Mouse (Mus musculus) regulatory T cell (primary cell): Measurements from ENCODE around the gene Cic.

Experiments used
- in situ Hi-C: fragments of 300-600 bp; cut with MboI, MseI; formaldehyde crosslinking; loops from one replicate; pipeline ENCODE4 v1.15.1; 2025; ENCODE audit warnings: high pct_unique_total_duplicates

The Cic gene

DNA sequence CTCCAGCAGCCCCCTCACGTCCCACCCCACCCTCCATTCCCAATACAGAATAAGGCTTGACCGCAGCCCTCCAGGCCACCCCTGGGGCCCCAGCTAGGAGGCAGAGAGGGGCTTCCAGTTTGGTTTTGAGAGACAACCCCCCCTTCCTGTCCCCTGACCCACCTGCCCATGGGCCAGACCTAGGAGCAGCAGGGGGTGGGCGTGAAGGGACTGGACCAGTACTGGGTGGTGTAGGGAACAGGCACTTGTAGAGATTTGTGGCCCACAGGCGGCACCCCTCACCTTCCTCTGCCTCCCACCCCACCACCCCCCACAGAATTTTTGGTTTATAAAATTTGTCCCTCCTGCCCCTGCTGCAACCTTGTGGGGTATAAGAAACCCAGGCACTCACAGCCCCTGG, 24.1 kb upstream of the Cic start:
- in situ Hi-C loops, result no loop called here

DNA sequence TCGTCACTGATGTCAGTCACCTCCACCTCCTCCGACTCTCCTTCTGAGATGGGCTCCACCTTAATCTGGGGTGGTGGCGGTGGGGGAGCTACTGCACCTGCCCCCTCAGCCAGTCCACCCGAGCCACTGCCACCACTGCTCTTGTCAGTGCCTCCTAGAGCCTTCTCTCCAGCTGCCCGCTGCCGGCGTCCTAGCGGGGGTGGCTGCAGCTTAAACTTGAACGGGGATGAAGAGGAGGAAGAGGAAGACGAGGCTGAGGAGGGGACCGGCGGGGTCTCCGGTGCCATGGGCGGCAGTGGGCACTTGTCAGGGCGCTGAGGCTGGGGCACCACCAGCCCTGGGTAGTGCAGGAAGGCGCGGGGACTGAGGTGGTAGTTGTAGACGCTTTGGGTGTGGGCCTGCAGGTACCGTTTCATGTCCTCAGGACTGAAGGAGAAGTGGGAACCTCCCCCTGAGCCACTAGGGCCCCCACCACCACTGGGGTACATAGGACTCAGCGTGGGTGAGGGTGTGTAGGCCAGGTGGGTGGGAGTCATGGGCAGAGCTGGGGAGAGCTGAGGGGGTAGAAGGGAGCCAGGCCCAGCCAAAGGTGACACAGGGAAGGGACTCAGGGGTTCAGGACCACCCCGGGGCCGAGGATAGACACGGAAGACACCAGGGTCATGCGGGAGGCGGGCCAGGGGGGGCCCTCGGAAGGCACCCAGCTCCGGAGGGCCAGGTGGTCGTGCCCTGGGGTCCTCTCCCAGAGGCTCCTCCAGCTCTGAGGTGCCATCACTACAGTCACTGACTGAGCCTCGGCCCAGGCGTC, 22.7 kb upstream of the Cic start:
- in situ Hi-C loops, result no loop called here

DNA sequence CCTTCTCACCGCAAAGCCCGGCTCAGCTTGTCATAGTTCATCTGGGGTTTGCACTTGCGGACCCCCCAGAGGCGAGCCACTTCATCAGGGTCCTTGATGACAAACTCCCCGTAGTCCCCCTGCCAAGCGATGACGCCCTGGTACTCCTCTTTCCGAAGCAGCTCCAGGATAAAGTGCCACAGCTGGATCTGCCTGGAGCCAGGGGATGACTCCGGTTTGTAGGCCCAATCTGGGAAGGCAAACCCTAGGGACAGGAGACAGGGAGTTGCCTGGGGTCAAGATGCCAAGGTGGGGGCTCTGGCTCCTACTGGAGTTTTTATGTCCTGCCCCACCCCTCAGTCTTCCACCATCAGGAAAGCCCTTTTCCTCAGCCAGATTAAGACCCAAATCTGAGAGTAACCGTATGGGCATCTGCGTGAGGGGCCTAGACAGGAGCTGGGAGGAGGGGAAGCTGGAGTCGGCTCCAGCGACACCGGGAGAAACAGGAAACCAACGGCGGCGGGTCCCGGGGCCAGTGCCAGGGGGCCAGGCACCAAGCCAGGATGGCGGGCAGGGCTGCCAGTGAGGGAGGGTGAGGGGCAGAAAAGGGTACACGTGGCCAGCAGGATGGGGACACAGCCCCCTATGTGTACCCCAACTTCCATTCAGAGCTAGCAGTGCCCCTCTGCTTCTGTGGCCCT, 21.3 kb upstream of the Cic start:
- in situ Hi-C loops, result no loop called here

DNA sequence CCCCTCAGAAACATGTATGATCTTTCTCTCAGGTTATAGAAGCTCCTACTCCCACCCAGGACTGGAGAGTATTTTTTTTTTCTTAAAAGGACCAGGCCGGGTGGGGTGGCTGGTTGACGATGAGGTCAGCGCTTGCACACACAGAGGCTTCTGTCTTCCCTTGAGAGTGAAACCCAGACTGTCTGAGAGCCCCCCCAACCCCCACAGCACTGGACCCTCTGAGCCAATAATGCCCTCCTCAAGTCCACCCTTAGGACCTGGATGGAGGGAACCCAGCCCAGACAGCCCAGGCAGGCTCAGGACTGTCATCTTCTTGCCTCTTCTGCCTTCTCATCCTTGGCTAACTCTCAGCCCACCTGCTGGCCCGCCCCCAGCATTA, 20.8 kb upstream of the Cic start:
- in situ Hi-C loops, result no loop called here

DNA sequence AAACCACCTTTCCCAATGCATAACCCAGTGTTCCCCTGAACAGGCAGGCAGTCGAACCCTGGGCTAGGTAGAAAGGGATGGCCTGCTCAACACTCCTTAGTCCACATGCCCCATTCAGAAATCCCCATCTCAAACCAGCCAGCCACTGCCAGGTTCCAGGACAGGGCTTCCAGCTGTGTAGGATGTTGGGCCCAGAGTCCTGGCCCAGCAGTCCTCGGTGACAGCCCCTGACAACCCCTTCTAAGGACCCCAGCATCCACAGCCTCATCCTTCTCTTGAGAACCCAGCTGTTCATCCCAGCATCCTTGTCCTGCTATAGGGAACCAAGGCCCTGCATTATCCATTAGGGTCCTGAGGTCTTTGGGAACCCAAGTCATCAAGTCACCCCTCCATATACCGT, 20.0 kb upstream of the Cic start:
- in situ Hi-C loops, result no loop called here

DNA sequence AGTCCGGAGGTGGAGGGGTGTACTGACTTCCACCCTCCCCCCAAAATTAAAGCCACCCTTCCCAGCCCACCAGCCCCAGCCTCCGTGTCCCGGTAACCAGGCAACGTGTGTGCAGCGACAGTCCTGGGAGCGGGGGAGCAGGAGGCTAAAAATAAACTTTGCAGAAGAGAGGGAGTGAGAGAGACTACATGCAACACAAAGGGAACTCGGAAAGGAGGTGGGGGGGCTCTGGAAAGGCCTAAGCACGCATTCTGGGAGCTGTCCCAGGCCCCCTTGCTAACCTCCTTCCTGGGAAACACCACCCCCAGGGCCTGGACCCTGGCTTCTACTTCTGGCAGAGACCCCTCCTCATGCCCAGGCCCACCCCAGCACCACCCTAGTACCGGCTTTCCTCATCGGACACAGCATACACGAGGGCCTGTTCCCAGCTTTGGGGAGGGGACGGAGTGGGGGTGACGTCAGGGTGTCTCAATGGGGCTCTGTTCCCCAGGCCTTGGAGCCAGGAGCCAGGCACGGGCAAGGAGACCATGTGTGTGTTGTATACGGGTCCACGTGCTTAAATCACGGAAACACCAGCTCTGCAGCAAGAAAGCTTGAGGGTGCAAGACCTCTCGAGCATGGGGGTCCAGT, 19.4 kb upstream of the Cic start:
- in situ Hi-C loops, result no loop called here

DNA sequence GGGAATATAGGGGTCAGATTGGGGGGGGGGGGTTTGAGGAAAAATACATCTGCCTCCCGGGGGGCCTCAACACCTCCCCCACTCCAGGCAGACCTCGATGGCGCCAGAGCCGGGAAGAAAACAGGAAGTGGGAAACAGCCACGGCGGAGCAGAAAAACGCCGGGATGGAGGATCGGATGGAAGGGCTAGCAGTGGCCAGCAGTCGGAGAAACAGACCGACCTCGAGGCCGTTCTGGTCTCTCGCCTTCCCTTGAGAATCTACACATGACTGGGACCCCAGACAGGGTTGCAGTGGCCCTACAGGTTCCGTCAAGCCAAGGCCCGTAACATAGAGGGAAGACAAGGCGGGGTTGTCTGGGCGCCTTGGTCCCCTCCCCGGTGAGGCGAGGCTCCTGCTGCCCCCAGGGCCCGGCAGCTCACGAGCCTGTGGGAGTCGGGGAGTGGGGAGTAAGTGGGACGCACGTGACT, 18.6 kb upstream of the Cic start:
- in situ Hi-C loops, result no loop called here

DNA sequence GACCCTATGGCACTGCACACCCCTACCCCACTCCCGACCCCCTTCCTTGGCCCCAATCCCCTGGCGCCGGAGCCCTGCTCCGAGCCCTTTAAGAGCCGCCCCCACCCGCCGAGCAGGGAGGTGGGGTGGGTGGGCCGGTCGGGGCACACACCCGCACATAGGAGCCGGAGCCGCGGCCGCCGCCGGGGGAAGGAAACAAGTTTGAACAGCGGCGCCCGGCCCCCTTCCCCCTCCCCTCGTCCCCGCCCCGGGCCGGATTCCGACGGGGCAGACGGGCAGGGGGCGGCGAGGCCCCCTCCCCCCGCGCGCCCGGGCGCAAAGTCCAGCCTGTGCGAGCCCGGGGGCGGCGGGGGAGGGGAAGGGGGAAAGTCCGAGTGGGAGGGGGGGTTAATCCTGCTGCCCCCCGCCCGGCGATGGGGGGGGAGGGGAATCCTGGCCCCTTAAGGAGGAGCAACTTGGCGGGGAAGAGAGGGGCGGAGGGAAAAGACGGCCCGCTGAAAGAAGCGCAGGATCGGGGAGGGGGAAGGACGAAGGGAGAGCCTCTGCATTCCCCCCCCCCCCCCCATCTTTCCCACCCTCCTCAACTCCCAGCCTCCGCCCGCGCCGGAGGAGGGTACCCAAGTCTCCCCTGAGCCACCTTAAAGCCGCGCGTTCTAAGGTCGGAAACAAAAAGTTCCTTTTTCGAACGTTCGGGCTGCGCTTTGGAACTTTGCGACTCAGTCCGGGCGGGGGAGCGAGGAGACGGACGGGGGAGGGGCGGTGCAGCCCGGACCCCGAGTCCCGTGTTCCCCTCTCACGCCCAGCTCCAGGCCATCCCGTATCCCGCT, 18.0 kb upstream of the Cic start:
- in situ Hi-C loops, result loop anchor here (25.0 kb wide), 1 partner anchor 1938 kb away; the partner anchor contains the start of genes BC024978, Gm21983, Mia and Rab4b

DNA sequence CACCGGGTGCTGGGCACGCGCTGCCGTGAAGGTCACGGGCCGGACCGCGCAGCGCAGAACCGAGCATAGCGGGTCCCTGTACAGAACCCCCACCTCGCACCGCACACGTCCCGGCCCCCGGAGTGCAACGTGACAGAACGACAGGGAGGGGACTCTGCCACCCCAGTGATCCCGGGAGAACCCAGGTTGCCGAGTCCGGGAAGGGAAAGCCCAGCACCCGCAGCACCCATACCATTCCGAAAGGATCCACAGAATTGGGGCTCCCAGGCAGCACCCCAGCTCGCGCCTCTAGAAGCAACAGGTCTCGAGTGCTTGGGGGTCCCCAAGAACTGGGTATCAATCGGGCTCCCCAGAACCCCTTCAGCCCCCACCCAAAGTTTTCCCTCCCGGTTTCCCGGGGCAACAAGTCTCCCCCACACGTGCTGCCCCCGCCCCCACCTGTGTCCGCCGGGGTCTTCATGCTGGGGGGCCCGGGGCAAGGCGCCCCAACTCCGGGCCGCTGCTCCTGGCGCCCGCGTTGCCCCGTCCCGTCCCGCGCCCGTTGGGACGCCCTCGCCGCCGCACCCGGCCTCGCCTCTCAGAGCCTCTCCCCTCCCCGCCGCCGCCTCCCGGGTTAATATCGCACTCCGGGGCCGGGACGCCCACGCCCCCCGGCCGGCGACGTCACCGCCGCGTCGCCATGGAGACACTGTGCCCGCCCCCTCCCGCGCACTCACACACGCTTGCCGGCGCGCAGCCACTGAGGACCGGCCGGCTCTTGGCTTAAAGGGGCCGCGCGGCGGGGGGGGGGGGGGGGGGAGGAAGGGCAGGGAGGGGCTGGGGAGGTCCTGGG, 17.1 kb upstream of the Cic start, which contains the start of gene Erf:
Erf (minus strand) TSS at position 621 of the 832 bp plus-strand sequence.
- in situ Hi-C loops, result loop anchor here (25.0 kb wide), 1 partner anchor 1937 kb away; the partner anchor contains the start of genes BC024978, Gm21983, Mia and Rab4b

DNA sequence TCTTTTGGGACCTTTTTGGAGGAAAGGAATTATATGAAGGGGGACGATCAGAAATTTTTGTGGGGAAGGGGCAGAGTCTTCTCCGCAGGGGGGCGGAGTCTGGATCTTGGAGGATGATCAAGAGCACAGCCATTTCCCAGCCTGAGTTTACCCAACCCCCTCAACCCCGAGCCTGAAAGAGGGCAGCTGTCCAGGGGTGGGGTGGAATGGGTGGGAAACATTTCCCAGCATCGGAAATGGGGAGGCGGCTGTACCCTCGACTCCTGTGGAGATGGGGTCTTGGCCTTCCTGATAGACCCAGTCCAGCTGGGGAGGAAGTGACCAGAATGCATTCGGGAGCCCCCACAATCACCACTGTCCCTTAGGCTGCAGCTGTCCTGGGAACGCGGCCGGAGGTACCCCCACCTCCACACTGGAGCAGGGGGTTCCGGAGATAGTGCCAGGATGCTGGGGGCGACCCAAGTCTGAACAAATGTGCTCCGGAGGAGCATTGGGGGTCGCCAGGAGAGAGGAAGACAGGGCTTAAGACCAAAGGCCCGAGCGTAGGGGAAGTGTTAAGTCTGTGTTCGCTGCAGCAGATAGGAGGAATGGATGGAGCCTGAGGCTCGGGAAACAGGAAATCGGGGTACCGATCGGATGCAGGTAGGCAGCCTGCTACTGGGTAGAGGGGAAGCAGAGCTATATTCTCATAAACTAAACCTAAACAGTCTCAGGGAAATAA, 16.3 kb upstream of the Cic start:
- in situ Hi-C loops, result loop anchor here (25.0 kb wide), 1 partner anchor 1936 kb away; the partner anchor contains the start of genes BC024978, Gm21983, Mia and Rab4b

DNA sequence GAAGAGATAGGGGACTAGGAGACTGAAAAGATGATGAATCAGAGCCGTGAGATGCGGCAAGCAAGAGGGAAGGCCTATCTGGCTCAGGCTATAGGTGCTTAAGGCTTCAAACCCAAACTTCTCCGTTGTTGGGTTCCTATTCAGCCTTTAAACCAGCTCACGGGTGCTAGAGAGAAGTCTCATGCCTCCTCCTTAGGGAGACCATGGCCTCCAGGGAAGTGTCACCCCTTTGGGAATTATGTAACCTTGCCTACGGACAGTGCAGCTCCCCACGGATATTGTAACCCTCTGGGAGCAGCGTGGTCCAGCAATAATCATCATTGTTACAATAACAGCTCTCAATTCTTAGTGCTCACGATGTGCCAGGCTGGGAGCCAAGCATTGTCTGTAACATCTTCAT, 15.7 kb upstream of the Cic start:
- in situ Hi-C loops, result loop anchor here (25.0 kb wide), 1 partner anchor 1935 kb away; the partner anchor contains the start of genes BC024978, Gm21983, Mia and Rab4b

DNA sequence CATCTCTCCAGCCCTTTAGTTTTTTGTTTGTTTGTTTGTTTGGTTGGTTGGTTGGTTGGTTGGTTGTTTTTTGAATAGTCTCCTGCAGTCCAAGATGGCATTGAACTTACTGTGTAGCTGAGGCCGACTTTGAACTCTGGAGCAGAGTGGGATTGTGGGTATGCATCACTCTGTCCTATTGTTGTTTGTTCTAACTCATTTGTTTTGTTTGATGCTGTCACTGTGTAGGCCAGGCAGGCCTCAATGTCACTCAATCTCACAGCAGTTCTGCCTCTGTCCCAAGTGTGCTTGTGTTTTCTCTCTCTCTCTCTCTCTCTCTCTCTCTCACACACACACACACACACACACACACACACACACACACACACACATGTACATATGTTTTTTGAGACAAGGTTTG, 5.6 kb upstream of the Cic start:
- in situ Hi-C loops, result loop anchor here (25.0 kb wide), 1 partner anchor 1925 kb away; the partner anchor contains the start of genes BC024978, Gm21983, Mia and Rab4b

DNA sequence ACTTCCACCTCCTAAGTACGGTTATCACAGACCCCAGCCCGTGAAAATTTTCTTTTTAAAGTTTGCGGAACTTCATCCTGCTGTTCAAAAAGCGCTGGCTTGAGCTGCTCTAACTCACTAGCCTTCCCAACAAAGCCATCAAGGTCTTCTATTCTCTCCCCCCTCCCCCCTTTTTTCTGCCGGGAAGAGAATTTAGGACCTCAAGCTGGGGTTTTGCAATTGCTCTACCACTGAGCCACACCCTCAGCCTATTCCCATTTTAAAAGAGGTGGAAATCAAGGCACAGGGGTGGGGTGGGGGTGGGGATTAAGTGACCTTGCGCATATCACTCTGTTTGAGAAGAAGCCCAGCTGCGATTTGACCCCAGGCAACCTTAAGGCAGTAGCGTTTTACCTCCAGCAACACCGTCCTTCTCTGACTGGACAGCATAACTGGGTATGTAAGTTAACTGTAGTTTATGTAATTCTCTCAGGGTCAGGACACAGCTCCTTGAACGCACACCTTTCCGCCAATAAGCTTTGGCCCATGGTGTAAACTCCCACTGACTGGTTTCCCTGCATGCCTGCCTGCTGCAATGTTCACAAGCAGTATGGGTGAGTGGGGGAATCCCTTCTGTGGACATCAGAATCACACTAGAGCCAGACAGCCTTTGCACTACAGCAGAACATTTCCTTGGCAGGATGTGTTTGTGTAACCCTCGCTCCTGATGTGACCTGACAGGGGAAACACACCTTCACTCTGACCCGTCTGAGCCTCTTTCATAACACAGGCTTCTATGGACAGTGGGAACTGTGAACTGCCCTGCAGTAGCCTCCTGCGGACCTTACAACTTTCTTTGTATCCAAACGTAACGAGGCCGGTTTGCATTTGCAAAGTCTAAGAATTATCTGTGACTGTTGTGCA, 3.3 kb upstream of the Cic start:
- in situ Hi-C loops, result loop anchor here (25.0 kb wide), 1 partner anchor 1923 kb away; the partner anchor contains the start of genes BC024978, Gm21983, Mia and Rab4b

DNA sequence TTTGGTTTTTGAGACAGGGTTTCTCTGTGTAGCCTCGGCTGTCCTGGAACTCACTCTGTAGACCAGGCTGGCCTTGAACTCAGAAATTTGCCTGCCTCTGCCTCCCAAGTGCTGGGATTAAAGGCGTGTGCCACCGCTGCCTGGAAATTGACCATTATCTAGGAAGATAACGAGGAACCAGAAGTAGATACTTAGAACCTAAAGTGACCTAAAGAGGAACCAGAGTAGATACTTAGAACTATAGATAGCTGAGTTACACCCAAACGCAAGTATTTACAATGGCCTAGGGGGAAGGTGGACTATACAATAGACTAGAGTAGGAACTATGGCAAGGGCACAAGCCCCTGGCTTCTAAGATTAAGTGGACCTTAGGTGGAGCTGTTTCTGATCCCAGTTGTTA, 1.8 kb upstream of the Cic start:
- in situ Hi-C loops, result loop anchor here (25.0 kb wide), 1 partner anchor 1922 kb away; the partner anchor contains the start of genes BC024978, Gm21983, Mia and Rab4b

DNA sequence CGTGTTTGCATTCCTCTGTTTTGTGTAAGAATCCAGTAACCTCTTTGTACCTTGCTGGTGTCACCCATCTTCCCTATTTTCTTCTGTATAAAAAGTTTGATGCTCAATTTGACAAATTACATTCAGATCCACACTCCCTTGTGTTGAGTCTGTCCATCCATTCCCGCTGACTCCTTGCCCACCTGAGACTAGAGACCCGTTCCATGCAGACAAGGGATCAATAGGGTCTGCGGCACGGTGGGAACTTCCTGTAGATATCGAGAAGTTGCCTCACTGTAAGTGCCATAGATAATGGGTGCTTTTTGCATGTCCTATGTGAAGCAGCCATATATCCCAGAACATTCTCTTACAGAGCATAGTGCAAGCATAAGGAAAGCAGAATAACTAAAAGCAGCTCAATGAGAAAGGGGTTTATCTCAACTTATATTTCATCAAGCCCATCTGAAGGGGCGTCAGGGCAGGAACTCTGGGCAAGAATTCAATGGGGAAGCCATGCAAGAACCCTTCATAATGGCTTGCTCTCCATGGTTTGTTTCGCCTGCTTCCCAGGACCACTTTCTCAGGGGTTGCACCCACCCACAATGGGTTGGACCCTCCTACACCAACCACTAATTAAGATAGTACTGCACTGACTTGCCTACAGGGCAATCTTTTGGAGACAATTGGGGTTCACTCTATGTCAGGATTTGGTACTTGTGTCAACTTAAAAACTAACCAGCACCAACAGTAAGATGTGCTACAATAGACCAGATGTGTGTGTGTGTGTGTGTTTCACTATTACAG, 1.1 kb upstream of the Cic start:
- in situ Hi-C loops, result loop anchor here (25.0 kb wide), 1 partner anchor 1921 kb away; the partner anchor contains the start of genes BC024978, Gm21983, Mia and Rab4b

DNA sequence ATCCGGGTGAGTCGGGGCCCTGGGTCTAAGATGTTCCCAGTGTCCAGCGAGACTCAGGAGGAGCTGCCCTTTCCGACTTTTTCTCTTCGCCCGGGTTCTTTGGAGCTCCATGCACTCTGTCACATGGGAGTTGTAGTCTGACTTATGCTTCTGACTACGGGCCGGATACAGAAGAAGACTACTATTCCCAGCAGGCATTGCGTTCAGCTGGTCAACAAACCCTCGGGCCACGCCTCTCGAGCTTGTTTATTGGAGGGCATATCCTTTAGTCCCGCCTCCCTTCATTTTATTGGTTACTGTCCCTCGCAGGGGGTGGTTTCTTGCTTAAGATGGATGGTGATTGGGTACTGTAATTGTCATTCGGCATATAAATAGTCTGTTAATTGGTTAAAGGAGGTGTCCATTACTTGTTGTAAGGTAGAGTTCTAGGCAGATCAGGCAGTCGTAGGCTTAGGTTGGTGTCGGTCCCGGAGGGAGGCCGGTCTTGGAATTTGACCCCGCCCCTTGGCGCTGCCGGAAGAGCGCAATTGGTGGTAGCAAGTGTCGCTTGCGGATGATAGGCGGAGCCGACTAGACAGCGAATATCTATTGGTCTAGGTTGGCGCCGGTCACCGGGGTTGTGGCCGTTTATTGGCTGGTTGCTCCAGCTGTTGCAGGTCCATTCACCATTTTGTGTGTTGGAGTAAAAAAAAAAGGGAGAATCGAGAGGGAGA, 403 bp downstream of the Cic start:
- in situ Hi-C loops, result loop anchor here (25.0 kb wide), 1 partner anchor 1919 kb away; the partner anchor contains the start of genes BC024978, Gm21983, Mia and Rab4b
